Mouse (Mus musculus) monocyte, adult 2 months (primary cell): ENCODE measurements around the gene Aox4.

Source experiments
- DNase-seq, 2 experiments: peaks; one replicate each; pipeline ENCODE4 v3.0.0; 2022; ENCODE audit warnings: low spot score in 2 of 2, low read depth in 1 of 2

Aox4 gene

DNA sequence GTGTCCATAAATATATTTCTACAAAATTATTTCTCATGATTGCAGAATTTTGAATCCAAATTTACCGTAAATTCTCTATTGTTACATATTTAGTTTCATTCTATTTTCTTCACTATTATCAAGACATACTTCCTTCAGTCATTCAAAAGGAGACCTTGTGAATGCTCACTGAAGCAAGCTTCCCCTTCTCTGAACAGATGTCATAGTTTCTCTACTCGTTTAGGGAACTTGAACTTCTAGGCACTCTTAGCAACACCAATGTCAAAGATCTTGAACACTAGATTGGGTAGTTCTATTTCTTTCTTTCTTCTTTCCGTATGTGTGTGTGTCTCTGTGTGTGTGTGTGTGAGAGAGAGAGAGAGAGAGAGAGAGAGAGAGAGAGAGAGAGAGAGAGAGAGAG is 34.3 kb downstream of the Aox4 start:
- DNase-seq = no peak

GRCm38 (mm10) chr1:58248518-58248917 is 38.3 kb downstream of the Aox4 start:
- DNase-seq = no peak

DNA sequence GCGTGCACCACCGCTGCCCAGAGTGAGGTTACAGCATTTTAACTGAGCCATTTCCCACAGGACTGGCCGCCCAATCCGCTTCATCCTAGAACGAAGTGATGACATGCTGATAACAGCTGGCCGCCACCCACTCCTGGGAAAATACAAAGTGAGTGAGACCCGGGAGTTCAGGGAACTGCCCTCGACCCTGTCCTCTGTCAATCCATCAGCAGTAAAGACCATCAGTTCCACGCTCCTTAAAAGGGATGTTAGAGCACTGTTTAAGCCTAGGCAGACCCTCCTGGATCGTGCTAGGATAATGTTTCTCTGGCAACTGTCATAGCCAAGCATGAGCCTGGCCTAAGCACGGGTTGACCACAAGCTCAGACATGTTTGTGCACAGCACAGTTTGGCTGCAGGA is 43.3 kb downstream of the Aox4 start:
- no peak for DNase-seq

DNA sequence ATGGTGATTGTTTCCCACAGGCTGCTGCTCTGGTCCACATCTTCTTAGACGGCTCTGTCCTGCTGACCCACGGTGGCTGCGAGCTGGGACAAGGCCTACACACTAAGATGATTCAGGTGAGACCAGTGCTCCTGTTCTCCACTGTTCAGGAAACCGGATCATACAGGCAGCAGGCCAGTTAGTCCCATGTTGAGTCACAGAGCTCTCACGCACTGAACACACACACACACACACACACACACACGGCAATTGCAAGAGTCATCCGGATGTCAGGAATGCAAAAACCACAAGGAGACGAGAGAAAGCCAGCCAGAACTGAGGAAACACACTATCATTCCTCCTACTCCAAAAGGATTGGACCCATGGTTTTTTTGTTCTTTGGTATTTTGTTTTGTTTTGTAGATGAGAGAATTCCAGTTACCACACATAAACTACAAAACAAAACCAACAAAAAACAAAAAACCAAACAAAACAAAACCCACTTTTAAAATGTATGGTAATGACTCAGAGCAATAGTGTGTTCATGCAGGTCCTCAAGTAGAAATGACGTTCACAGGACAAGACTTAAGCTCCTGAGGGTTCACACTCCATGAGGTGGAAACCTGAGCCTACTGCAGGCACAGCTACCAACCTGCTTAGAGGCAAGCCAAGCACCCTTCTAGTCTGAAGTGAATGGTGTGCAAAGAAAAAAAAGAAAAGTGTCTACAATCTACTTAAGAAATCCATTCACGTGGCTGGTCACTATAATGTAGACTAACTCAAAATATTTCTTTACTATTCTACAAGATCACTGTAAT is 47.2 kb downstream of the Aox4 start:
- no peak for DNase-seq

- no peak for DNase-seq
These were observed 50.1 kb downstream of the Aox4 start for GRCm38 (mm10) chr1:58260311-58260710.

- no peak for DNase-seq
These were observed 58.0 kb downstream of the Aox4 start for GRCm38 (mm10) chr1:58268231-58268630.

DNA sequence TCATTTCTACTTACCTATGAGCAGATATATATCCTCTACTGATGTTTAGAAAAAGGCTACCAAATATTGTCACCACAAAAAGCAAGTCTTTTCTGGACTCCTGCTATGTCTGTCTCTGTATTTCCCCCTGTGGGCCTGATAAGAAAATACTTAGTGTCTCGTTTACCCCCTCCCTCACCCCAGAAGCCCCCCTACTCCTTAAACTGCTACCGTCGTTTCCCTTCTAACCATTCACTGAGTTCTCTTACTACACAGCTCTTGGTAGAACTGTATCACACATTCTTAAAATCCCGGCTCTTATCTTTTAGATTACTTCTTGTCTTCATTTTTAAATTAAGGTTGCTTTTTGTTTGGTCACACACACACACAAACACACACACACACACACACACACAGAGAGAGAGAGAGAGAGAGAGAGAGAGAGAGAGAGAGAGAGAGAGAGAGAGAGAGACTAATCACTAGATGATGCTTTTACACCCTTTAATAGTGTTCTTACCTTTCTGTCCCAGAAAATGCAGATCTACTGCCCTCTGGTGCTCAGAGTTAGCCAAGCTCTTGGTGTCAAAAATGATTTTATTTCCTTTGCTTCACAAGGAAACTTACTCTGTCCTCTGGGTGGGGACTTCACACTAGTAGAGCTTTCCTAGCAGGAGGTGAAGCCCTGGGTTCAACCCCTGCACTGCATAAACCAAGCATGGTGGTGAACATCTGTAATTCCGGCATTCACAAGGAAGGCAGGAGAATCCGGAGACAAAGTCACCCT is 60.8 kb downstream of the Aox4 start:
- DNase-seq = no peak

DNA sequence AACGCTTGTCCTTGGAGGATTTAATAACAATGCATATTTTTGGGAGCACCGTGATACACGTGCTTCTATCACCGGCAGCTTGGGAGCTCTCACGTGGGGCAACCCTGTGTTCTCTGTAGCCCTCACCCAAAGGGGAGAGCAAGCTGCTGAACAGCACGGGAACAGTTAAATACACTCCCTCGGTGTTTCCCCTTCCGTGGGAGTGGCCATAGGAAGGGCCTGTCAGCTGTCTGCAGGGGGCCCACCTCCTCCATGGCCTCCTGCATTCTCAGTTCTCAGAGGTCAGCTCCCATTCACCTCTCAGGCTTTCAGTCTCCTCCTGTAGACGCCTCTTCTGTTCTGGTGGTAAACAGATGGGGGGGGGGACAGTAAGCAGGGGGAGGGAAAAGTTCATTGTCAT is 65.7 kb downstream of the Aox4 start:
- no peak for DNase-seq

DNA sequence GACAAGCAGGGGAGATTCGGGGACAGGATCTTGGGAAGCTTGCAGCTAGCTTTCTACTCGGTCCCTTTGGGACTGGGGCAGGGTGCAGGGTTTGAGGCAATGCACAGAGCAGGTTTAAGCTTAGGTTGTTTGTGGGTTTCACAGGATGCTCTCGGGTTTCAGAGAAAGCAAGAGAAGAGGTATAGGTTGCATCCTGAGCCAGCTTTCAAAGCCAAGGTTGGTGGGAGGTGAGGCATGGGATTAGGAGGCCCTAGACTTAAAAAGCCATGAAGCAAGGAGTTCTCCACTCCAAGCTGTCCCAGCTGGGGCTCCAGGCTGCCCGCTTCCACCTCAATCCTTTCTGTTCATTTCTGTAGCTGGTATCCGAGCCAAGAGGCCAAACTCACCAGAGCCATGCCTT is 67.8 kb downstream of the Aox4 start, which contains the start of gene Aox2:
Gene Aox2, plus strand, starts transcription at position 301 of the 400 bp plus-strand sequence.
- no peak for DNase-seq

DNA sequence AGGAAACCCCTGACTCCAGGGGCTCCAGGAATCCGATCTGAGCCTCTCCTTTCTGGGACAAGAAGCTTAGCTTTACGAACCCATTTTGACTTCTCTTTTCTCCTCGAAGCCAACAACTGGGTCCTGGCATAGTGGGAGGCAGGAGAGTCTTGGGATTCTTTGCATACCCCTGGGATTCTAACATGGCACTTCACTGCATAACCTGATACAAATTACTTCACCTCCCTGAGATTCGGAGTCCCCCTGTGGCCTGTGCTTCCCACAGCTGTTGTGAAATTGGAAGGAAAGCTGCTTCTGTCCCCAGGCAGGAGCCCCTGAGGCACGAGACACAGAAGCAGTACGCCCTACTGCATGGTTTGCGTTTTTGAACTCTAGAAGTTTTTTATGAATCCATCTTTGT is 68.3 kb downstream of the Aox4 start:
- DNase-seq = no peak

DNA sequence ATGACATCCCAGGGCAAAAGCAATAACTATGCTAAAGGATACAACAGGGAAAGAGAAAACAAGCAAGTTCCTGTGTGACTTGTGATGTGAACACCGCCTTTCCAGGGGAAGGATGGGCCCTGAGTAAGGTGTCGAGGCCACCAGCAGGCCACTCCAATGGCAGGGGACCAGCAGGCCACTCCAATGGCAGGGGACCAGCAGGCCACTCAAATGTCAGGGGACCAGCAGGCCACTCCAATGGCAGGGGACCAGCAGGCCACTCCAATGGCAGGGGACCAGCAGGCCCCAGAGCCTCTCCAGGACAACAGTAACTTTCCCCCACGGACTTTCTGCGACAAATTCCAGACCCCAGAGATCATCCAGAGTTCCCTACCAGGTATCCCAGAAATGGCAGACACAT is 70.2 kb downstream of the Aox4 start:
- DNase-seq = no peak

DNA sequence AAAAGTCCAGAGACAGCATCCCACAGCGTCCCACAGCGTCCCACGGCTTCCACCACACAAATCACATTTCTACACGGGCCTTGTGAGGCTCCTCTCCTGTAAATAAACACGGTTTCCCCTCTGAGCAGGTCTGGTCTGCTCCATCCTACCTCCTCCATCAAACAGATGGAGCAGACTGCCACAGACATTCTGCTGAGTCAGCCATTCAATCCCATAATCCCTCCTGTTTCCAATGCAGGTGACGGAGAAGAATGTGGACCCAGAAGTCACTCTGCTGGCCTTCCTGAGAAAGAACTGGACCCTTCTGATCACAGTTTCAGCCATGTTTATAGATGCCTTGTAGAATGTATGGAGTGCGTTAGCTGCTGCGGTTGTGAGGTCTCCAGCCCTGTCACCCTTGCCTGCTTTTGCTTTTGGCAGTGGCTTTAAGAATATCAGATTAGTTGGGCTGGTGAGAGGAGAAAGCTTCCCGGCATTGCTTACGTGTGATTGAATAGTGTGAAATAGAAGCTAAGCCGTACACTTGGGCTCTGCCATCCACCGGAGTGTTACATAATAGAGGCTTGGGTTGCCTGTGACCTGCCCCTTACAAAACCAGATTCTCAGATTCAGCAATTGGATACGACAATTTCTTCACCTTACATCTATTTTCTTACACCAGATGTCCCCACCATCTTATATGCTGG is 70.9 kb downstream of the Aox4 start:
- no peak for DNase-seq

- DNase-seq = no peak
These were observed 71.4 kb downstream of the Aox4 start for GRCm38 (mm10) chr1:58281625-58281988.

- no peak for DNase-seq
These were observed 74.3 kb downstream of the Aox4 start for GRCm38 (mm10) chr1:58284505-58284904.

DNA sequence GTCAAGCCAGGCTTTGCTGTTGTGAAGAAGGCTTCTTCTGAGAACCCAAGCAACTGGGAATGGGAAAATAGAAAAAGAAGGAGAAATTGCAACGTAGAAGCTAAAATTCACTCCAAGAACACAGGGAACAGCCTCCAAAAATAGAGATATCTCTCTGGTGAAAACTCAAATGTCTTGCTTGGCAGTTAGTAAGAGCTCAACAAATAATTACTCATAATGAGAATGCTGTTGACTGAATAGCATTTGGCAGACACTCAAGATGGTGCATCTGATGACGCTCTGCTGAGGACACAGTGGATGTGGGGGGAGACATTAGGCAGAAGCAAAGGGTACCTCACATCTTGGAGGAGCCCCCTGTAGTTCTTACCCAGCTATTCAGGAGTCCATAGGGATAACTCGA is 77.9 kb downstream of the Aox4 start:
- no peak for DNase-seq

GRCm38 (mm10) chr1:58289863-58290469 is 79.8 kb downstream of the Aox4 start:
- no peak for DNase-seq

DNA sequence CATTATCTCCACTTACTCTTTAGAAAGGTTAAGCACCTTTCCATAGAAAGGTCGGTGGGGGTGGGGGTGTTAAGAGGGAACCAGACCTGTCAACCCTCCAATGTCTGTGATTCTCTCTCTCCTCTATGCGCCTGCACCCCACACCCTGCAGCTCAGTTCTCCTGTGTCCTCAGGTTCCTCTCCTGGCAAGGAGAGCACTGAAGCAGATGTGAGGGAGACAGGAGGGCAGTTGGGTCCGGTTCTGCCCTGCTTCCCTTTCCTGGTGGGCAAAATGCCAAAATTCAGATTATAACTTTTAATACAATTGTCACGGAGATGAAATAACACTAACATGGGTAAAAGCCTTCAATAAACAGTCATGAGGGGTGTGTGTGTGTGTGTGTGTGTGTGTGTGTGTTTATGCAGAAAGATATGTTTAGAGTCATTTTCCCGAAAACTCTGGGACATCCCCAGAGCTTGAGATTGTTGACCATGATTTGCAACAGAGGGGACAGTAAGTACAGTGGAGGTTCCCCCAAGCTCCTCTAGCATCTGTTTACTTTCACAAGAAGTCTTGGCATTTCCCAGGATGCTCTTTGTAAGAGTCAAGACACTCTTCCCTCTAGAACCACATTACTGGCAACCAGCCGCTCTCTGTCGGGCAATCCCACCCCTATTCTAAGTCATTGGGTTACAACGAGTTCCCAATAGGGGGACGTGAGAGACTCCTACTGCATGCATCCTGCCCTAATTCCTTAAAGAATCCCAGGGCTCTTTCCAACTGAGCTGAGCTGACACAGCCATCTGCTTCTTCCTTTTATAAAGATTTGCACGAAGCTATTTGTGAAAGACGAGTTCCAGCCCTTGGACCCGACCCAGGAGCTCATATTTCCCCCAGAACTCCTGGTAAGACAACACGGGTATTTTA is 81.5 kb downstream of the Aox4 start:
- no peak for DNase-seq

- no peak for DNase-seq
These were observed 84.5 kb downstream of the Aox4 start for GRCm38 (mm10) chr1:58294730-58295129.

- peak; percentile 21 to 27 for DNase-seq
These were observed 86.1 kb downstream of the Aox4 start for GRCm38 (mm10) chr1:58296278-58296677.

- no peak for DNase-seq
These were observed 86.6 kb downstream of the Aox4 start for GRCm38 (mm10) chr1:58296821-58297220.

DNA sequence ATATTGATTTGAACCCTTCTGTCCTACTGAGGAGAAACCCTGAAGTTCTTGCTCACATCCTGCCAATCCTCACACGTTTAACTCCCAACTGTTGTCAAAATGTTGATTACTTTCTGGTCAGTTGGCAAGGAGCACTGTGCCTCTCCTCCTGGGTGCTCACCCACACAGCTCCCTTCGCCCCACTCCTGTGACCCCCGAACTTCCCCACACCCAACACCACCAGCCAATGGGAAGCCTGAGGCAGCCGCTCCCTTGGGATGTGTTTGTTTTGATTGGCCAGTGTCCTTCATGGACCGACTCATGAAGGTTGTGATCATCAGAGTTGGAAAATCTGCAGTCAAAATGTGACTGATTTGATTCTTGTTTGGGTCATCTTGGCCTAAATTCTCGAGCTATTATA is 88.2 kb downstream of the Aox4 start:
- DNase-seq = no peak
